Mouse (Mus musculus) lung, embryonic 14.5 days (tissue): Measurements from ENCODE around the gene Tifa. TPM values are rescaled to one million over a fixed set of nuclear protein-coding genes. Genes with fewer than 3 reads are reported as not detected.
A peak's percentile ranks its signal among the peaks of the same experiment; 100 is the strongest.

Experiments
- ATAC-seq: fragments of 200-750 bp; cut with Nextera tagmentation; 2 replicates; pipeline ENCODE4 v1.8.0; 2017; ENCODE audit warnings: mild to moderate bottlenecking, moderate TSS enrichment, moderate library complexity; ENCODE audit not compliant: insufficient read depth
- DNase-seq: peaks from one replicate; pipeline ENCODE4 v3.0.0-alpha.2; 2015
- H3K27ac ChIP-seq: fragments of 300-500 bp; sonication (generic); 2 replicates; pipeline ENCODE4 v1.5.1; 2014; ENCODE audit warnings: low read depth, mild to moderate bottlenecking, moderate library complexity
- H3K27me3 ChIP-seq: fragments of 300-500 bp; sonication (generic); 2 replicates; pipeline ENCODE4 v1.6.1; 2014; ENCODE audit warnings: low read length, control low read depth; ENCODE audit not compliant: insufficient read depth
- H3K36me3 ChIP-seq: fragments of 300-500 bp; sonication (generic); 2 replicates; pipeline ENCODE4 v1.6.1; 2014; ENCODE audit warnings: control low read depth; ENCODE audit not compliant: insufficient read depth
- H3K4me1 ChIP-seq: fragments of 300-500 bp; sonication (generic); 2 replicates; pipeline ENCODE4 v1.6.1; 2014; ENCODE audit warnings: antibody characterized with exemption, control low read depth; ENCODE audit not compliant: insufficient read depth
- H3K4me2 ChIP-seq: fragments of 300-500 bp; sonication (generic); 2 replicates; pipeline ENCODE4 v1.6.1; 2014; ENCODE audit warnings: mild to moderate bottlenecking
- H3K4me3 ChIP-seq: fragments of 300-500 bp; sonication (generic); 2 replicates; pipeline ENCODE4 v1.5.1; 2014; ENCODE audit warnings: low read depth, low read length
- H3K9ac ChIP-seq: fragments of 300-500 bp; sonication (generic); 2 replicates; pipeline ENCODE4 v1.6.1; 2014
- H3K9me3 ChIP-seq: fragments of 300-500 bp; sonication (generic); 2 replicates; pipeline ENCODE4 v1.6.1; 2016; ENCODE audit warnings: low read depth, low read length, control low read depth
- CTCF ChIP-seq: IDR thresholded peaks from 2 replicates; pipeline ENCODE4 v1.5.1; 2016; ENCODE audit warnings: antibody characterized with exemption, low read depth
- WGBS: fragments of 180-500 bp; shearing (Covaris S2); extraction: QIAGEN DNeasy Blood & Tissue Kit; methylation state at CpG from one replicate; pipeline ENCODE4 v1.1.7; 2014; 5-methylcytosine and 5-hydroxymethylcytosine counted together
- polyA plus RNA-seq: library from polyadenylated mRNA; unstranded; fragments of >200 nt; fragmentation: Nextera tagmentation; extraction: Ambion mirVana; gene quantifications from 2 replicates; pipeline ENCODE4 v1.2.1, GENCODE M21; 2014

Tifa gene
- polyA plus RNA-seq, 1 experiment from 2014 or later, result 4.3 TPM

DNA sequence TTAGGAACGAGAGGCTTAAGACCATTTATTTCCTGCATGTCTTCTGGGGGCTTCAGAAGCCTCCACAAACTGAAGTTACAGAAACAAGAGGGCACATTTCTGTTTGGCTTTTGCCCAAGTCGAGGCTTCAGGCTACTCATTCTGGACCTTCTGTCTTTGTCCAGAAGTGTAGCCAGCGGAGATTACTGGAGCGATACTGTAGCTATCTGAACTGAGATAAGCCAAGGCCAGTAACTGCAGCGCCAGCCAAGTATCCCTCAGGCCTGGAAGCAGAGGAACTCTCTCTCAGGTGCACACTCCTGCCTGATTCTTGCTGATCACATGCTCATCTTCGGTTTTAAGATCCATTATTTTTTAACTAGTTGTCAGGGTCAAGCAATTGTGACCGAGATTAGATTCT lies 1.6 kb upstream of the Tifa start:
- peaks cover 18% of the 10 kb centered on the region for H3K27me3 ChIP-seq
- H3K9ac ChIP-seq, result no peak overlapping the region
- no peaks in the 10 kb centered on the region for H3K4me1 ChIP-seq
- no peak overlapping the region for H3K27ac ChIP-seq
- H3K4me2 ChIP-seq, result no peak overlapping the region
- no peaks in the 10 kb centered on the region for H3K36me3 ChIP-seq
- H3K9me3 ChIP-seq, result no peaks in the 10 kb centered on the region
- ATAC-seq, result no peak
- H3K4me3 ChIP-seq, result no peak overlapping the region
- 48% methylated on average over 7 of the region's 7 CpGs for WGBS
- TF ChIP-seq CTCF, result no peak
- DNase-seq, result no peak

DNA sequence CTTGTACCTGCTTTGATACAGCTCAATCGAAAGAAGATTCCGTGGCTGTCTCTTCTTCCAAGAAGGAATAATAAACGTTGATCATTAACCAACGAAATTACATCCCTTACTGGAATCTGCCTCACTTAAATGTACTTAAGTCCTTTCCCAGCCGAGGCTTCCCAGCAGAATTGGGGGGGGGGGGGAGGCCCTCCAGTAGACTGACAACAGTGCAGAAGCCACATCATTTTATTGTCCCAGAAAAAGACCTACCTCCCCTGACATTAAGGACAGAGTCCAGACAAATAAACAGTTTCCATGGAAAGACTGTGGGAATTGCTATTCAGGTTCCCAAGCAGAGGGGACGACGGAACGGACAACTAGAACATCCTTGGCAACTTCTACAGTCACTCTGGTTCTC lies 686 bp upstream of the Tifa start:
- H3K4me2 ChIP-seq, result peak overlapping the region; percentile 99
- DNase-seq (no peak), ATAC-seq (no peak)
- TF ChIP-seq CTCF, result no peak
- H3K4me3 ChIP-seq, result peak overlapping the region; percentile 56; the same call in 1 of the 2 replicates
- H3K27ac ChIP-seq, result no peak overlapping the region
- H3K36me3 ChIP-seq, result no peaks in the 10 kb centered on the region
- H3K4me1 ChIP-seq, result no peaks in the 10 kb centered on the region
- WGBS, result 15% methylated on average over 8 of the region's 8 CpGs
- no peaks in the 10 kb centered on the region for H3K9me3 ChIP-seq
- no peak overlapping the region for H3K9ac ChIP-seq
- peaks cover 18% of the 10 kb centered on the region for H3K27me3 ChIP-seq

DNA sequence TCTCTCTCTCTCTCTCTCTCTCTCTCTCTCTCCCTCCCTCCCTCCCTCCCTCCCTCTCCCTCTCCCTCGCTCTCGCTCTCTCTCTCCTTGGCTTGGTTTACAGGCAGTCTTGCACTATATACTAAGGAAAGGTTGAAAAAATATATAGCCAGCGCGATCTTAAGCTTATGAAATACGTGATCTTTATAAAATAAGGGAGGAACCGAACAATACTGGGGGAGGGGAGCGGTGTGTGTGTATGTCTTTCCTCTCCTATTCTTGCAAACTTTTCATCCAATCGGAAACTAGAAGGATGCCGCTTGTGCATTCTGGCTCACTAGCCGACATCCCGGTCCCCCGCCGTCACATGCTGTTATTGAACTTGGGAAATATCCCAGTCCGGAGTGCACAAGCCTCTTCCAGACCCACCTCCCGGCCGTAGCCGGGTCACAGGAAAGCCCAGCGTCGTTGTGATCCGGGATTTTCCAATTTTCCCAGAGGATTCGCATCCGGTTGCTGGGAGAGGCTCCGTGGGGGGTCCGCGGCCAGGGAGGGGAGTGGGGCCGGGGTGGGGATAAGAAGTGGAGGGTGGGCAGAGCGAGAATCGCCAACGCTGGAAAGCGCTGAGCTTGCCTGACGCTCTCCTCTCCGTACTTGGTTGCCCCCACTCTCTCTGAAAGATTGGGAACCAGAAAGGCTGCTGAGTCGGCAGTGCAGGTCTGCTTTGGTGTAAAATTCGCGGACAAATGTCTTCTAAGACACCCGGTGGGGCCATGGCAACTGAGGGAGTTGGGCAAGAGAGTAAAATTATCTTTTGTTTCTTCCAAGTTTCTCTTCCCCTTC lies 840 bp downstream of the Tifa start:
- Histone ChIP-seq H3K9me3 (no peaks in the 10 kb centered on the region), H3K27ac (peak overlapping the region; percentile 74), H3K4me1 (no peaks in the 10 kb centered on the region), H3K4me3 (peak overlapping the region; percentile 56), H3K27me3 (peaks cover 18% of the 10 kb centered on the region), H3K4me2 (peak overlapping the region; percentile 99), H3K36me3 (no peaks in the 10 kb centered on the region), H3K9ac (peak overlapping the region; percentile 67)
- DNase-seq (peak; percentile 79), ATAC-seq (peak; percentile 78)
- TF ChIP-seq CTCF, result no peak
- 1% methylated on average over 36 of the region's 36 CpGs for WGBS

DNA sequence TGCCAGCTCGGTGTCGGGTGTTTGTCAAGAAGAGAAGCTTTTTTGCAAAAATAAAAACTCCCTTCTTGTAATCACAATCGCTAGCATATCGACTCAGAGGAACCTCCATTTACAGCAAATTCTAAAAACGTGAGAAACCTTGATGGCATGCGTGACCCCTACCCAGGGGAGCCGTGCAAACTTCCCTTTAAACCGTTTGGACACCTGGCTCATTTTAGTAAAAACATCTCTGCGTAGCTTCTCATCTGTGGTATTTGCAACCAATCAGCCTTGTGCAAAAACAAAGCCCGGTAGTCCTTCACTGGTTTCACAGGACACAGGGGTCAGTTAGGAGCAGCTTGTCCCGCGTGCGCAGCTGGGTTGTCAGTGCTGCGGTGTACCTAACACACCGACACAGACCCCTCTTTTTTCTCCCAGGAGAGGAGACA lies 1.5 kb downstream of the Tifa start:
- Histone ChIP-seq H3K27ac (no peak overlapping the region), H3K4me2 (peak overlapping the region; percentile 99), H3K9me3 (no peaks in the 10 kb centered on the region; the same call in 1 of the 2 replicates), H3K27me3 (peaks cover 18% of the 10 kb centered on the region), H3K4me3 (peak overlapping the region; percentile 56), H3K36me3 (no peaks in the 10 kb centered on the region), H3K9ac (peak overlapping the region; percentile 67), H3K4me1 (no peaks in the 10 kb centered on the region)
- ATAC-seq, result no peak
- TF ChIP-seq CTCF, result no peak
- WGBS, result 2% methylated on average over 15 of the region's 15 CpGs
- peak; percentile 24 for DNase-seq

DNA sequence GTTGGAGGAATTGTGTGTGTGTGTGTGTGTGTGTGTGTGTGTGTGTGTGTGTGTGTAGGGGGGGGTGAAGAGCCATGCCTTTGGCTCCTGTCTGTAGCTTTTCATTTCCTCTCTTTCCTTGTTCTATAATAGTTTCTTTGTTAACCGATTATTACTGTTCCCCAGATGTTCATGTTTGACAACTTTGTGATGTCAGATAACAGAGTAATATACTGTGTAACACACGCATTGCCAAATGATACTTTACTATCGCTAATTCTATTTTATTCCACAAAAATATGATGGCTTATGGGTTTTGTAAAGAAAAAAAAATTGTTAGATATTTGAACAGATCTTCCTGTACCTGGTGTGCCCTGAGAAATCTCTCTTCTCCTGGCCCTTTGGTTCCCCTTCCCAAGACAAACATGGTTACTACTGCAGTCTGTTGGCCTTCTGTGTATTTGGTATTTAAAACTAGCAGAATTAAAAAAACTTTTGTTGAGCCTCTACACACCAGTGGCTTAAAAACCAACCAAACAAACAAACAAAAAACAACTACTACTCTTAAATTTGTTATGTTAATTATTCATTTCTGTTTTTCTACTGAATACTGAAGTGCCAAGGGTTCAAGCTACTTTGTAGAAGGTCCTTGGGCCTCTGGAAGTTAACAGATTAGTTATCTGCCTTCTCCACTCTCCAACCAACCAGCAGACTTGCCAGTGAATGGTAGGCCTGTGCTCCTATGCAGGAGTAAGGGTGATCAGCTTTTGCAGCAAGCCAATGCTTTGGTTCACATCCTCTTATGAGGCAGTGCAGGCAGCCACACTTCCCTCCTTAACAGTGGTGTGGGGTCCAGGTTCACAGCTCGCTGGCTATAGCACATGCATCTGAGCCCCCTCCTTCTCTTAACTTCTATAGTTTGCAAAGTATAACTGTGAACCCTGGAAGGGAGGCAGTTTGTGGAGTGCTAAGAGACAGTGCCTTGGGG lies 2.3 kb downstream of the Tifa start:
- Histone ChIP-seq H3K36me3 (no peaks in the 10 kb centered on the region), H3K4me1 (no peaks in the 10 kb centered on the region), H3K27ac (no peak overlapping the region), H3K27me3 (peaks cover 18% of the 10 kb centered on the region), H3K4me3 (peak overlapping the region; percentile 56), H3K4me2 (peak overlapping the region; percentile 99), H3K9me3 (no peaks in the 10 kb centered on the region; the same call in 1 of the 2 replicates), H3K9ac (no peak overlapping the region)
- TF ChIP-seq CTCF, result no peak
- ATAC-seq (no peak), DNase-seq (no peak)
- 35% methylated on average over 4 of the region's 4 CpGs for WGBS

DNA sequence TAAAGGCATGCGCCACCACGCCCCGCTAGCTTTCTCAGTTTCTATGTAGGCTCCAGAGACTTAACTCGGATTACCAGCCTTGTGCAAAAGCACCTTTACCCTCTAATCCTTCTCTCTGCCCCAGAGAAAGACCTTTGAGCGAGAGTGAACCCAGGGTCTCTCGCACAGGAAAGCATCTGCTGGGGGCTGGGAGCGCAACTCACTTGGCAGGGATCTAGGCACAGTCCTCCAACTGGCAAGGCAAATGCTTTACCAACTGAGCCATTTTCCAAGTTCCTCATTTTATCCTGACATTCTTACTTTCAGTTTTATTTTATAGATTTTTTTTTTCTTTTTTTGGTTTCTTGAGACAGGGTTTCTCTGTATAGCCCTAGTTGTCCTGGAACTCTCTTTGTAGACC lies 3.4 kb downstream of the Tifa start:
- no peak overlapping the region for H3K9ac ChIP-seq
- ATAC-seq (no peak), DNase-seq (no peak)
- WGBS, result 84% methylated on average over 7 of the region's 7 CpGs
- peaks cover 16% of the 10 kb centered on the region for H3K27me3 ChIP-seq
- H3K27ac ChIP-seq, result no peak overlapping the region
- H3K36me3 ChIP-seq, result no peaks in the 10 kb centered on the region
- H3K9me3 ChIP-seq, result no peaks in the 10 kb centered on the region; the same call in 1 of the 2 replicates
- H3K4me2 ChIP-seq, result no peak overlapping the region
- no peak overlapping the region for H3K4me3 ChIP-seq
- no peaks in the 10 kb centered on the region for H3K4me1 ChIP-seq
- TF ChIP-seq CTCF, result no peak

DNA sequence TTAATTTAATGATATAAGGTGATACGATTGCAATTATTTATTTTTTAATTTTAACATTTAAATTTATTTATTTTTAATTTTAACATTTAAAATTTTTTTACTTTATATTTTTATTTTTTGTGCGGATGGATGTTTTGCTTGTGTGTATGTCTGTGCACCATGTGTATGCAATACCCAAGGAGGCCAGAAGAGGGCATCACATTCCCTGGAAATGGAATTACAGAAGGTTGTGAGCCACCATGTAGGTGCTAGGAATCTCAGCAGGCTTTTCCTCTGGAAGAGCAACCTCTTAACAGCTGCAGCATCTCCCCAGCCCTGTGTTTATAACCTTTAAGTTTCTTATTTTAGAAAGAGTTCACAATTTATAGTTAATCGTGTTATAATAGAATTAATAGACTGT lies 6.2 kb downstream of the Tifa start:
- no peaks in the 10 kb centered on the region for H3K27me3 ChIP-seq
- H3K4me3 ChIP-seq, result no peak overlapping the region
- no peaks in the 10 kb centered on the region for H3K4me1 ChIP-seq
- no peak overlapping the region for H3K27ac ChIP-seq
- 96% methylated on average over 3 of the region's 3 CpGs for WGBS
- 0 out of 2 replicates have a peak, but pooled peaks have one; percentile 17 for TF ChIP-seq CTCF
- no peaks in the 10 kb centered on the region for H3K36me3 ChIP-seq
- no peak overlapping the region for H3K4me2 ChIP-seq
- ATAC-seq, result no peak
- DNase-seq, result no peak
- H3K9ac ChIP-seq, result no peak overlapping the region
- H3K9me3 ChIP-seq, result no peaks in the 10 kb centered on the region; the same call in 1 of the 2 replicates
